Mouse (Mus musculus): ENCODE results near the gene Suz12. TPM values are rescaled to one million over a fixed set of nuclear protein-coding genes. Genes with fewer than 3 reads are reported as not detected.
A peak's percentile ranks its signal among the peaks of the same experiment; 100 is the strongest.
"Not testable (repeated sequence)": the region's sequence is repeated elsewhere in the genome, so short reads cannot be mapped to it uniquely, and the experiment has no call there.

Suz12 gene
- polyA plus RNA-seq, 1 experiment from 2014 or later = 23.7 TPM

GRCm38 (mm10) chr11:79973626-79974476, 19.1 kb upstream of the Suz12 start:
- Histone ChIP-seq H3K27me3 (peaks cover 32% of the 10 kb centered on the region), H3K9ac (peak overlapping the region; percentile 50), H3K9me3 (replicated peaks) (no peaks in the 10 kb centered on the region), H3K36me3 (no peaks in the 10 kb centered on the region), H3K4me3 (replicated peaks) (peak overlapping the region; percentile 54), H3K4me1 (peaks cover 18% of the 10 kb centered on the region), H3K4me2 (peak overlapping the region; percentile 94), H3K27ac (no peak overlapping the region)
- under 1% methylated on average over 41 of the region's 41 CpGs for WGBS
- no peak for ATAC-seq (replicated peaks; ENCODE audit: low FRiP score)

- Histone ChIP-seq H3K9ac (no peak overlapping the region), H3K9me3 (replicated peaks) (no peaks in the 10 kb centered on the region), H3K4me1 (peaks cover 18% of the 10 kb centered on the region), H3K36me3 (no peaks in the 10 kb centered on the region), H3K4me3 (replicated peaks) (no peak overlapping the region), H3K27me3 (peaks cover 32% of the 10 kb centered on the region), H3K4me2 (no peak overlapping the region), H3K27ac (no peak overlapping the region)
- WGBS = 71% methylated on average over 2 of the region's 2 CpGs
- ATAC-seq (replicated peaks; ENCODE audit: low FRiP score) = no peak
These were observed 17.5 kb upstream of the Suz12 start for GRCm38 (mm10) chr11:79975377-79975776.

- 94% methylated on average over 1 of the region's 1 CpGs for WGBS
- no peak overlapping the region for H3K4me2 ChIP-seq
- H3K36me3 ChIP-seq = no peaks in the 10 kb centered on the region
- peaks cover 32% of the 10 kb centered on the region for H3K27me3 ChIP-seq
- no peak overlapping the region for H3K9ac ChIP-seq
- no peak for ATAC-seq (replicated peaks; ENCODE audit: low FRiP score)
- H3K27ac ChIP-seq = no peak overlapping the region
- no peak overlapping the region for H3K4me3 ChIP-seq (replicated peaks)
- peaks cover 18% of the 10 kb centered on the region for H3K4me1 ChIP-seq
- no peaks in the 10 kb centered on the region for H3K9me3 ChIP-seq (replicated peaks)
These were observed 16.7 kb upstream of the Suz12 start for GRCm38 (mm10) chr11:79976222-79976621.

- not testable (repeated sequence) for H3K27ac ChIP-seq; ATAC-seq (replicated peaks; ENCODE audit: low FRiP score); H3K9ac ChIP-seq; H3K9me3 ChIP-seq (replicated peaks); H3K4me3 ChIP-seq (replicated peaks); H3K36me3 ChIP-seq; H3K4me2 ChIP-seq
- 80% methylated on average over 6 of the region's 6 CpGs for WGBS
- Histone ChIP-seq H3K4me1 (peaks cover 18% of the 10 kb centered on the region), H3K27me3 (peaks cover 32% of the 10 kb centered on the region)
These were observed 16.3 kb upstream of the Suz12 start for GRCm38 (mm10) chr11:79976645-79977044.

GRCm38 (mm10) chr11:79977061-79977460, 15.8 kb upstream of the Suz12 start:
- H3K27ac ChIP-seq; H3K4me2 ChIP-seq; H3K9ac ChIP-seq; H3K4me3 ChIP-seq (replicated peaks); H3K36me3 ChIP-seq; ATAC-seq (replicated peaks; ENCODE audit: low FRiP score); H3K9me3 ChIP-seq (replicated peaks): not testable (repeated sequence)
- Histone ChIP-seq H3K4me1 (peaks cover 18% of the 10 kb centered on the region), H3K27me3 (peaks cover 32% of the 10 kb centered on the region)
- 93% methylated on average over 13 of the region's 14 CpGs for WGBS

GRCm38 (mm10) chr11:79977747-79978146, 15.2 kb upstream of the Suz12 start:
- not testable (repeated sequence) for H3K4me3 ChIP-seq (replicated peaks); H3K9ac ChIP-seq; H3K36me3 ChIP-seq; ATAC-seq (replicated peaks; ENCODE audit: low FRiP score); H3K4me2 ChIP-seq; H3K27ac ChIP-seq; H3K9me3 ChIP-seq (replicated peaks)
- 89% methylated on average over 4 of the region's 4 CpGs for WGBS
- H3K4me1 ChIP-seq = peaks cover 18% of the 10 kb centered on the region
- peaks cover 28% of the 10 kb centered on the region for H3K27me3 ChIP-seq

- ATAC-seq (replicated peaks; ENCODE audit: low FRiP score) = no peak
- no peaks in the 10 kb centered on the region for H3K27me3 ChIP-seq
- no peak overlapping the region for H3K4me2 ChIP-seq
- H3K27ac ChIP-seq = no peak overlapping the region
- H3K9ac ChIP-seq = no peak overlapping the region
- H3K36me3 ChIP-seq = no peaks in the 10 kb centered on the region
- WGBS = 87% methylated on average over 4 of the region's 4 CpGs
- no peaks in the 10 kb centered on the region for H3K9me3 ChIP-seq (replicated peaks)
- 0 out of 2 replicates have a peak, but pooled peaks cover 3% of the 10 kb centered on the region for H3K4me1 ChIP-seq
- H3K4me3 ChIP-seq (replicated peaks) = no peak overlapping the region
These were observed 6.0 kb upstream of the Suz12 start for GRCm38 (mm10) chr11:79986886-79987285.

GRCm38 (mm10) chr11:79987896-79988295, 5.0 kb upstream of the Suz12 start:
- 86% methylated on average over 3 of the region's 3 CpGs for WGBS

GRCm38 (mm10) chr11:79990120-79990519, 2.8 kb upstream of the Suz12 start:
- ATAC-seq (replicated peaks; ENCODE audit: low FRiP score) = no peak
- H3K4me1 ChIP-seq = 0 out of 2 replicates have a peak, but pooled peaks cover 7% of the 10 kb centered on the region
- H3K4me3 ChIP-seq (replicated peaks) = no peak overlapping the region
- H3K4me2 ChIP-seq = no peak overlapping the region
- no peaks in the 10 kb centered on the region for H3K27me3 ChIP-seq
- H3K27ac ChIP-seq = no peak overlapping the region
- H3K9me3 ChIP-seq (replicated peaks) = no peaks in the 10 kb centered on the region
- 82% methylated on average over 2 of the region's 2 CpGs for WGBS
- no peak overlapping the region for H3K9ac ChIP-seq
- H3K36me3 ChIP-seq = no peaks in the 10 kb centered on the region

More at GRCm38 (mm10) chr11:79987896-79988295, 5.0 kb upstream of the Suz12 start:
- 0 out of 2 replicates have a peak, but pooled peaks cover 7% of the 10 kb centered on the region for H3K4me1 ChIP-seq
- ATAC-seq (replicated peaks; ENCODE audit: low FRiP score) = no peak
- H3K27ac ChIP-seq = no peak overlapping the region
- no peaks in the 10 kb centered on the region for H3K27me3 ChIP-seq
- no peak overlapping the region for H3K4me2 ChIP-seq
- H3K9ac ChIP-seq = no peak overlapping the region
- no peaks in the 10 kb centered on the region for H3K36me3 ChIP-seq
- H3K4me3 ChIP-seq (replicated peaks) = no peak overlapping the region
- no peaks in the 10 kb centered on the region for H3K9me3 ChIP-seq (replicated peaks)

- H3K27me3 ChIP-seq = no peaks in the 10 kb centered on the region
- H3K4me3 ChIP-seq (replicated peaks) = no peak overlapping the region
- WGBS = 93% methylated on average over 5 of the region's 5 CpGs
- 0 out of 2 replicates have a peak, but pooled peaks cover 7% of the 10 kb centered on the region for H3K4me1 ChIP-seq
- no peak overlapping the region for H3K4me2 ChIP-seq
- H3K36me3 ChIP-seq = peaks cover 7% of the 10 kb centered on the region
- ATAC-seq (replicated peaks; ENCODE audit: low FRiP score) = no peak
- H3K27ac ChIP-seq = no peak overlapping the region
- no peak overlapping the region for H3K9ac ChIP-seq
- H3K9me3 ChIP-seq (replicated peaks) = no peaks in the 10 kb centered on the region
These were observed 1.3 kb upstream of the Suz12 start for GRCm38 (mm10) chr11:79991600-79991999.

GRCm38 (mm10) chr11:79992035-79992591, 793 bp upstream of the Suz12 start:
- Histone ChIP-seq H3K4me3 (replicated peaks) (peak overlapping the region; percentile 93), H3K9ac (peak overlapping the region; percentile 61), H3K27ac (peak overlapping the region; percentile 99), H3K27me3 (no peaks in the 10 kb centered on the region), H3K9me3 (replicated peaks) (no peaks in the 10 kb centered on the region), H3K4me2 (peak overlapping the region; percentile 72), H3K36me3 (peaks cover 13% of the 10 kb centered on the region), H3K4me1 (0 out of 2 replicates have a peak, but pooled peaks cover 7% of the 10 kb centered on the region)
- no peak for ATAC-seq (replicated peaks; ENCODE audit: low FRiP score)
- WGBS = 30% methylated on average over 21 of the region's 21 CpGs
